Mouse (Mus musculus) lung, postnatal 25 days (tissue): ENCODE results near the gene Ccdc85c.

Source experiments
- DNase-seq: peaks from one replicate; pipeline ENCODE4 v3.0.0; 2022; ENCODE audit warnings: low spot score

Gene Ccdc85c

GRCm38 (mm10) chr12:108294620-108295019, 19.4 kb upstream of the Ccdc85c start:
- DNase-seq, result peak; percentile 44

- DNase-seq, result peak; percentile 79
Observed at GRCm38 (mm10) chr12:108292957-108293356, 17.7 kb upstream of the Ccdc85c start.

GRCm38 (mm10) chr12:108292419-108292818, 17.2 kb upstream of the Ccdc85c start:
- DNase-seq, result no peak

GRCm38 (mm10) chr12:108288127-108288880, 13.1 kb upstream of the Ccdc85c start:
- DNase-seq, result no peak

- no peak for DNase-seq
Observed at GRCm38 (mm10) chr12:108287011-108287410, 11.8 kb upstream of the Ccdc85c start.

GRCm38 (mm10) chr12:108286381-108286780, 11.2 kb upstream of the Ccdc85c start:
- DNase-seq, result no peak

GRCm38 (mm10) chr12:108285225-108286011, 10.2 kb upstream of the Ccdc85c start:
- no peak for DNase-seq

DNA sequence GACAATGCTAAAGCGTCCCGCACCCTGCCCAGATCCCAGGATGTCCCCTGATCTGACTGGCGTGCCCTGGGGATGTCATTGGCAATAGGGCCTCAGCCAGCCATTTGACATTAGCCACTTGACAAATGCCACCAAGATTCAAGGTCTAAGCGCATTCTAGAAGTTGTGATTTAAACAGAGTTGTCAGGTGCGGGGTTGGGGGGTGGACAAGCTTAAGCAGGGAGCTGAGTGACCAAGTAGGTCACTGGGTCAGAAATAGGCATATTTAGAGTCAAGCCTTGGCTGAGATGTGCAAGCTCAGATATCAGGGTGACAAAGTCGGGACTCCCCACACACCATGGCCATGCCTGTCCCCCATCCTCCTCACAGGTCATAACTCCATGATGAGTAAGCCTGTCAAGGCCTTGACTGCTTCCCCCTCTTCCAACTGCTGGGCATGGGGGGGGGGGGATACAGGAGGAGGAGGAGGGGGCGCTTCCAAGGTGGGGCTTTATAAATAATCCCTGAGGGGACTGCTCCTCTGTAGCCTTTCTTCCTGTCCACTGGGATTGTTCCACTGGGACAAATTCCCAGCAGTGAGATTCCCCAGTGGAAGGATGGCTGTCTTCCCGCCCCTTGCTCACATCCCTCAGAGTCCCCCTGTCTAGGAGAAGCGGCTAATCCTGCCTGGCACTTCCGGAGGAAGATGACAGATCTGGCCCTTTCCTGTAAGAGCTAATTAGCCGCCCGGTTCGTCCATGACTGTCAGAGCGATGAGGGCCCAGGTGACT, 9.4 kb upstream of the Ccdc85c start:
- DNase-seq, result no peak

DNA sequence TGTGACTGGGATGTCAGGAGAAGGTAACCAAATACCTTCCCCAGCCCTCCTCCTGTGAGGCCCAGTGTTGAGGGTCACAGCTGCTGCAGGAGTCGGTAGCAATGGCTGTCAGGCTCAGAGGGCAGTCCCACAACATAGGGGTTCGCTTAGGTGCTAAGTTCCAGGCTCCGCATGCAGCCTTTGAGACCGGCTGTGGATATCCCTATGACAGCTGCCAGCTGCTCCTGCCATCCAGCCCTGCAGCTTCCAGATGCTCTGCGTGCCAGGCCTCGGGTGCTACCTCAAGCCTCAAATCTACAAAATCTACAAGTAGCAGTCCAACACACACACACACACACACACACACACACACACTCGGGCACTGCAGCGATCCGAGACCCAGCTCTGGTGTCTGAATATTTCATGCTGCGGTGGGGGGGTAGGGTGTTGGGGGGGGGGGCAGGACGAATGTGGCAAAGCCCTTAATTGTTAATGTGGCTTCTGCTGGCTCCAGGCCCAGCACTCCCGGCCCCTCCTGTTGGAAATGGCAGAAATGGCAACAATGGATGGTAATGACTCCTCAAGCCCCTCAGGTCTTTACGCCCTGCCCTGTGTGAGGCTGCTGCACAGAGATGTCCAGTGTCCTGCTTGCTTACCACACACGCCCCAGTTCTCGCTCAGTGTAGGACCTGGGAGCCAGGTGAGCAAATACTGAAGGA, 3.1 kb upstream of the Ccdc85c start:
- DNase-seq, result no peak

DNA sequence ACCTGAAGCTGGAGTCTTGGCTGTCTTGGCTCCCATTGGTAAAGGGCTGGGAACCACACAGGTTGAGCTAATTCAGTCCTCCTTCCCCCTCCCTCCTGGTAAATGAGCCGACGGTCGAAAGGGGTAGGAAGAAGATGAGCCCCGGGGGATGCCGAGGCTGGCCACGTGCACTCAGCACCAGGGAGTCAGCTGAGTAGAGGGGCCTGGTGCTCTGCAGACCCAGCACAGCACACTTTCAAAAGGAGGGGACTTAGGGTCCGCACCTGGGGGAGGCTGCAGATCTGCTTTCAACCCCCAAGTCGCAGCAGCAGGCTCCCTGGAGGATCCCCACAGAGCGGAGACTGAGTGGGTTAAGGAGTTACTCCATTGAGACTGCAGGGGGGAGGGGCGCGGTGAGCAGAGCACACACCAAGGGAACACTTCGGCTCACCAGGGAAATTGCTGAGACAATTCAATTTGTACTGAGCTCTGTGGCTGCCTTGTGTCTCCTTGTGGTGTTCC, 2.2 kb upstream of the Ccdc85c start:
- DNase-seq, result no peak

DNA sequence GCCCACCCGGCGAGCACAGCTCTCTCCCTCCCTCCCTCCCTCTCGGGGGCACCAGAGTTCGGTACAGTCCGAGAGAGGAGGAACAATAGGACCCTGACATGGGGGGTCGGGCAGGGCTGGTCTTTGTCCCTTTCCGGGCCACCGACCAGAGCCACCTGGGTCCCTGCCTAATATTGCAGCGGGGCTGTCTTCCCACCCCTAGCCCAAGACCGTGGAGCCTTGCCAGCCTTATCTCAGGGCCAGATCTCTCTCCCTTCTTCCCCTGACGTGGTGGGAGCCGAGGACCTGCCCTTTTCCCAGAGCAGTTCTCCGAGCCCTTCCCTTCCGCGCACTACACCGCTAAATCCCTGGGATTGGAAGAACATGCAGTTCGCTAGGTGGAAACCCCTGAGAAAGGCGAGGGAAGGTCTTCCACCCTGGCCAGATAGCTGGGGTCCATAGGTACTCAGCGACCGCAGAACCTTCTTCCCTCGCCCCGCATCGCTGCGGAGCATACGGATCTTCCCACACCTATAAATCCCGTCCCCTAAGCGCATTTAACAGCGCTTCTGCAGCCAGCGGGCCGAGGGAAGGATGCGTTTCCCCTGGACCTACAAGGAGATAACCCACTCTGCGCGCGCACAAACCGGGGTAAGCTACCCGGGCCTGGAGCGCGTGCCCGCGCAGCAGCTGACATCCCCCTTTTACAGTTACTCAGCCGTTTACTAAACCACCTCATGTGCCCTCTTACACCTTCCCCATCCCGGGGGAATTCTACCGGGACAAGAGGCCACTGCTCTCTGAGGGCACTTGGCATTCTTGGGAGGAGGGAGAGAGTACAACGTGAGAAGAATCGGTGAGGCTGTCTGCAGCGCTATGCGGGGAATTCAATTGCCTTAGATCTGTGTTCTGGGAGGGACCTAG, 946 bp upstream of the Ccdc85c start:
- DNase-seq, result peak; percentile 72

GRCm38 (mm10) chr12:108275508-108275890, 274 bp upstream of the Ccdc85c start:
- DNase-seq, result peak; percentile 95

DNA sequence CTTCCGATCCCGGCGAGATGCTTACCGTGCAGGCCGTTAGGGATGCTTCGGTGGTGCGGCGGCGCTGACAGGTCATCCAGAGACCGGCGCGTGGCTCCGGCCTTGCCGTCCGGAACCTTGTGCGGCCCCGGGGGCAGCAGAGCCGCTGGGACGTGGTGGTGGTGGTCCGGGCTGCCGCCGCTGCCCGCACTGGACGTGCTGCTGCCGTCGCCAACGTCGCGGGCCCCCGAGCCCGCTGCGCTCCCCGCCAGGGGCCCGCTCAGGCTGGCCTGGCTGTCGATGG, 971 bp downstream of the Ccdc85c start:
- no peak for DNase-seq

GRCm38 (mm10) chr12:108273466-108274312, 1.5 kb downstream of the Ccdc85c start:
- DNase-seq, result no peak

DNA sequence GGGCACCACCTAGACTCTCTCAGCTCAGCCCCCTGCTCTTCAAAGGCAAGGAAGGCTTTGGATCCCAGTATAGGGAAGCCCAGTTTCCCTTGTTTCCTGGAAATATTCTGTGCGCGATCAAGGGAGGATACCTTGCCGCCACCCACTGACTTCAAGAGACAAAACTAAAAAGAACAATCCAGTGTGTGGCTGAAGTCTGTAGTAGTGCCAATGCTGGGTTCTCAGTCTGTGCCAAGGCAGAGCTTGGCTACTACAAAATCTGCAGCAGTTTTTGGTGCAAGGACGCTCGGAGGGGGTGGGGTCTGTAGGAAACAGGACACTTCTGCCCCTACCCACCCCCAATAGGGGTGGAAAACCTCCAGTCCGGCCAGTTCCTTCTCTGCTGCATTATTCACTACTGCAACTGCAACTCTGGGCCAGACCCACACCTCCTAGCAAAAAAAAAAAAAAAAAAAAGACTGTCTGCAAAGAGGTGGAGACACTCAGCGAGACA, 3.0 kb downstream of the Ccdc85c start:
- no peak for DNase-seq

- no peak for DNase-seq
Observed at GRCm38 (mm10) chr12:108271351-108272142, 3.7 kb downstream of the Ccdc85c start.

DNA sequence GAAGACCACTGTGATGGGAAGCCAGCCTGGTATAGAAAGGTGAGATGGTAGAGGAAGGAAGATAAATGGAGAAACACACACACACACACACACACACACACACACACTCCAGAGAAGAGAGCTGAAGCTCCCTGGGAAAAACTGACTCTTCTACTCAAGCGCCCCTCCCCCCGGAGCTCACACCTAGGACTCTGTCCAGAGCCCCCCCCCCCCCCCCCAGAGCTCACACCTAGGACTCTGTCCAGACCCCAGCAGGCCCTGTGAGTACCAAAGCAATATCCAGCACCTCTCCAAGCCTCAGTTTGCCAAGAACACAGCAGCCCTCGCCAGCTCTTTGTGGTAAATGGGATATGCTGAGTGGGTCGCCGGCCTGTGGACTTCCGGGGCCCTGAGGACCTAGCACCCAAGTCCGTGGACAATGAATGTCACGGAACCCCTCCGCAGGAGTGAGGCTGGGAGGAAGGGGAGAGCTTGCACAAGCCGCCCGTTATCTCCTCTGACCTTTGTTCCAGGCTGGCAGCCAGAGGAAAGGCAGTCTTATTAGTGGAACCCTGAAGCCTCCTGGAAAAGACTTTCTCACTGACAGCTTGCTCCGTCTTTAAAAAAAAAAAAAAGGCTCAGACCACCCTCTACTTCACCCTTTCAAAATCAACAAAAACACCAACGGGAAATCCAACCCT, 4.8 kb downstream of the Ccdc85c start:
- DNase-seq, result no peak

GRCm38 (mm10) chr12:108269699-108270098, 5.5 kb downstream of the Ccdc85c start:
- DNase-seq, result no peak
